Mouse (Mus musculus): ENCODE data around the gene Dbx1.

Dbx1 gene

DNA sequence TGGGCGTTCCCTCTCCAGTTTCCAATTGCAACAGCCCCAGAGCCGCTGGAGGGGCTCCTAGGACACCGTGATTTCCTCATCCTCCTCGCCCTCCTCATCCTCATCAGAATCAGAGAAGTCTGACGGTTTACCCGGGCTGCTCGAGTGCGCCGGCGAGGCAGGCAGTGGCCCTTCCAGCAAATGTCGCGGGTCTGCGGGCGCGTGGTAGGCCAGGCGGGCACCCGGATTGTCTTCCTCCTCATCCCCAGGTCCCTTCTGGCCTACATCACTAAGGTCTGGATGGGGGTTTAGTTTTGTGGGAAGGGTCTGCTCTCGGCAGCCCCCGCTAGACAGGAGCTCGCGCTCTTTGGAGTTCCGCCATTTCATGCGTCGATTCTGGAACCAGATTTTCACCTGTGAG, 4.3 kb downstream of the Dbx1 start:
- DNase-seq: no peak

DNA sequence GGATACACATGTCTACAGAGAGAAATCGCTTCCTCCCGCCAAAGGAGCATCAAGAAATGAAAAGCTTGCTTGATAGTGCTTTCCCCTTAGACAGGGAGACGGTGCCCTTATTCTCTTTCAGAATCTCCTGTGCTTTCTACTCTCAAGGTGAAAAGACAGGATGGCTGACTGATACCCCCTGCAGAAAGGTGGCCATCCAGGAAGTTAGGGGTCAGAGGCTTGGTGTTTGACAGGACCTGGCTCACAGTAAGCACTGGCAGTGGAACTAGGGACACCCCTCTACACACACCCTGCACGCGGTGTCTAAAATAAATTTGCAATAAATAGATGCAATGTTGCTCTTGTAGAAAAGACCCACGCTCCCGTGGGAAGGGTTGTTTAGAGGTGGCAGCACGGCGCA, 4.8 kb downstream of the Dbx1 start:
- DNase-seq: no peak

DNA sequence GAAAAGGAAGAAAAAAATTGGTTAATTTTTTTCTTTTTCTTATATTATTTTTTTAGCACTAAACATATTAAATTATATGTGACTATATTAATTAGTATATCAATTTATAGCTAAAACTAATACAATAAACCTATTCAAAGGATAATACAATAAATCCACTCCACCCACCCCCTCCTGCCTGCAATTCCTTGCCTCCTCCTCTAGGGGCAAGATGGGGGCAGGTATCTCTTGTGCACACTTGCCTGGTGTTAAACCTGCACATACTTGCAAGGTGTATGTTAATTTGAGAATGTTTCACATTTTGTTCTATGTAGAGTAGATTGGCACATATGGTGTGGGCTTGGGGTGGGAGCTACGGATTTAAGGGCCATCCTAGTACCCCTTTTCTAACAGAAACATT, 16.5 kb downstream of the Dbx1 start:
- DNase-seq: no peak

DNA sequence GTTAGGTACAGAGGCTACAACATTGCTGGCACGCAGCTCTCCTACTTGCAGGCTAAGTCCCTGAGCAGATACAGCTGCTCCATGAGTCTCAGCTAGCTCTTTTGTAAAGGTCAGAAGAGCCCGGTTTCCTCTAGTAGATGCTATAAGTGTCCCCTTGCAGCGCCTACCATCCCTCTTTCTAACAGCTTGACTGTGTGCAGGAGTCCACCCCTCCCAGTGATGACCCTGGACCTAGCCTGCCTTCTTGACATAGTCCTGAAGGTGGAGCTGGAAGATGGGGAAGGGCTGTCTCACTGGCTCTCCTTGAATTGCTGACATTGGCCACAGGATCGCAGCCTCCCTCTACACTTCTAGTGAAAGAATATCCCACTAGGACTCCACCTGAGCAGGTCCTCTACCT, 19.6 kb downstream of the Dbx1 start:
- no peak for DNase-seq

DNA sequence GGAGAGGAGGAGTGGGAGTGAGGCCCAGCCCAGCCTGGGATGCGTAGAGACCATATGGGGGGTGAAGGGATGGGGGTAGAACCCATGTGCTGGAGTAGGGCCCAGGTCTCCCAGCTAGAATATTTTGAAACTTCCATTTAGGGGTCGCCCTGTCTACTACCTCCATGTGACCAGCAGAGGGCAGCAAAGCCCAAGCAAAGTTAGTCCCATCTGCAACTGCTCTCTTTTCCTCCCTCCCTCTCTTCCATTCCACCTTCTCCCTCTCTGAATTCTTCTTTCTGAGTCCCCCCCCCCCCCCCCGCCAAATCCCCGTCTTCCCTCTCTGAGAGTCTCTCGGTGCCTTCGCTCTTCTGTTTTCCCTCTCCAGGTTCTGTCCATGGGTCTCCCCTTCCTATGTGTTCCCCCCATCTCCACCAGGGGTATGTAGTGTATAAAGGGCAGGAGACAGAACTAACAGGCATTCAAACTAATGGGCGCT, 20.4 kb downstream of the Dbx1 start:
- no peak for DNase-seq

DNA sequence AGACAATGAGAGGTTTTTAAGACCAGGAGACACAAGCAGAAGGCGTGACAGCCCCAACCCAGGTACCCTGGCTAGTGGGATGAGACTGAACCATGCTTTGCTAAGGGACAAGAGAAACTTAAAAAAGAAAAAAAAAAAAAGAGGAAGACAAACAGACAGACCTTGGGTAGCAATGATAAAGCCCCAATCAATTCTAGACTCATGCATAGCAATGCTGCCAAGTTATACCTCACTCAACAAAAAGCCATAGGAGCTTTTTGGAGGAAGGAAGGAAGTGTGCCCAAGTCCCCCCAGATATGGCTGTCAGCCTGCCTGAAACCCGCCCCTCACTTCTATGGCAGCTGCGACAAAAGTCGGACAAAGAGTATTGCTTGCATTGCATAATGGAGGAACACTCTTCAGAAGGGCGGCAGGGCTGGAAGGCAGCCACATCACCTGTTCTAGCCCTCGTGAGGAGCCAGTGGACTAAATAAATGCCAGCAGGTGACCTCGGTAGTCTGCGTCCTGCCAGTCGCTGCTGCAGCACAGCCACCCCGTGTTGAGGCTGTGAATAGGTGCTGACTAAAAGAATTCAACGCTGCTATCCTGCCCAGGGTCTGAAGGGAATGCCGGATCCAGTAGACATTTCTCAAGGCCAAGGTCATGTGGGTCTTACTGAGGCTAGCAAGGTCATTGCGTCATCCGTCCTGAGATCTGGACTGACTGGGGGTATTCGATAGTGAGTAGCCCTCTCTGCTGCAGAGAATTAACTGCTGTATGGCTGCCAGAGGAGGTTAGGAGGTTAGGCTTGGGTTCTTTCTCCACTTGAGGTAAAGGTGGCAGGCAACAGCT, 31.5 kb downstream of the Dbx1 start:
- DNase-seq: no peak

DNA sequence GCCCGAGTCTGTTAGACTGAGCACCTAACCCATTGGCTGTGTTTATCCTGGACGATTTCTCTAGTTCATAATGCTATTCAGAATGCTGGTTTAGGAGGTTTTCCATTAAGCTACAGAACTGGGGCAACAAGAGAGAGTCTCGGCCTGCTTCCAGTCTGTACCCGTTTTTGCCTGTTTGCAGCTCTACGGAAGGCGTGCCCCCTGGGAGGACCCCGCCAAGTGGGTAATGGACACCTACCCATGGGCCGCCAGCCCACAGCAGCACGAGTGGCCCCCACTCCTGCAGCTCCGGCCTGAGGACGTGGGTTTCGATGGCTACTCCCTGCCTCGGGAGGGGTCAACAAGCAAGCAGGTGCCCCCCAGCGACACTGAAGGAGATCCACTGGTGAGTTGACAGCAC, 32.4 kb downstream of the Dbx1 start:
- DNase-seq: no peak

DNA sequence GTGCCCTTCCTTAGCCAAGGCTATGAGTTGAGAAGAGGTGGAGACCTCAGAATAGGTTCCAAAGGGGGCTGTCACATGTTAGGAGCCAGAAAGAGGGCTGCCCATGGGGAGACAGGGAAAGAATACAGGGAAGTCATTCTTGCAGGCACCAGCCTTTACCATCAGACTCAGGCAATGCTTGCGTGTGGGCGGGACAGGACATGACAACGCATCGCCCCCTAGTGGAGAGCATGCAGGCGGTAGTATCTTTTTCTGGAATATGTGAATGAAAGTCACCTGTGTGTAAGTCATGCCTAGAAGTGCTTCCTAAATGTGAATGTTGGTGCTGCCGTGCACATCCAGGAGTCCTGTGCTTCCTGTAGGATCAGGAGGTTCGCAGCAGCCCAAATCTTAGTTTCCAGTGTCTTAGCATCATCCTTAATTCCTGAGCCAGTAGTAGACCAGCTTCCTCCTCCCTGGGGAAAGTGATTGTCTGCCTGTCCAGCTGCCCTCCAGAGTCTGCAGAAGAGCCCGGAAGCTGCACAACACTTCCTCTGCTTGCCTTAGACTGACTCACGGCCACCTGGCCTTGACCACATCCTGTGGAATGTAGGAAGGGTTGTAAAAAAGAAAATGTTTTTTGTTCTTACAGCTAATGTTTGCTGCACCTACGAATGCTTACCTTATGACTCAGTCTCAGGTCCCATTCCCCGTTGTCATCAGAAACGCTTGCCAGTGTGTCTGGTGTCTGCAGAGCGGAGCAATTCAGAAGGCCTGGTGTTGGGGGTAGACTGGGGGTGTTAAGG, 35.3 kb downstream of the Dbx1 start:
- DNase-seq: peak; percentile 62

DNA sequence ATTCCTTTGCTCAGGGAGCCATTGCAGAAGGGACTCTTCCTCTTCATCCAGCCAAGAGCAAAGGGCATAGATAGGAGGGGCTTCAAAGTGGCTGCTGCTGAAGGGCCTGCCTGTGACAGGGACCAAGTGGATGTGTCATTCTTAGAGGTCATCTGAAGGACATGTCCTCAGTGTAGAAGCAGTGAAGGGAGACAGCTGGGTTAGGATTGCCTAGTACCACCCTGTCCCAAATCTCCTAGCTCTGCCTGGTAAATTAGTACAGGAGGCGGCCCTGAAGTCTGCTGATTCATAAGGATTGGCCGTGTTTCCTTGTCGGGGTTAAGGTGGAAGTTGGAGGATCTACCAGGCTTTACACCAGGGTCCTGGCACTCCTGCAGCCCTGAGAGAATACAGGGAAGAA, 36.7 kb downstream of the Dbx1 start:
- no peak for DNase-seq

DNA sequence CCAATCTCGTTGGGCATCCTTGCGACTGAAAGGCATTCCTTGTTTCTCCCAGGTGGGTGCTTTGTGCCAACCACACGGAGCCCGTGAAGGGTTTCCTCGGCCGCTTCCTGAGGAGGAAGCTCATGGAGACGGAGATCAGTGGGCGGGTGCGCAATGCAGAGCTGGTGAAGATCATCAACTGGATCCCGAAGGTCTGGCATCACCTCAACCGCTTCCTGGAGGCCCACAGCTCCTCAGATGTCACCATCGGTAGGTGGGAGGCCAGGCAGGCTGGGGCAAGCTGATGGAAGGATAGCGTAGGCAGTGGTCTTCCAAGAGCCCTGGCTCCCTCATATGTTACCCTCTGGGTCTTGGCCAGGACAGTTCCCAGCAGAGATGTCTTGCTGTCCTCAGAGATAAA, 38.4 kb downstream of the Dbx1 start:
- DNase-seq: no peak

DNA sequence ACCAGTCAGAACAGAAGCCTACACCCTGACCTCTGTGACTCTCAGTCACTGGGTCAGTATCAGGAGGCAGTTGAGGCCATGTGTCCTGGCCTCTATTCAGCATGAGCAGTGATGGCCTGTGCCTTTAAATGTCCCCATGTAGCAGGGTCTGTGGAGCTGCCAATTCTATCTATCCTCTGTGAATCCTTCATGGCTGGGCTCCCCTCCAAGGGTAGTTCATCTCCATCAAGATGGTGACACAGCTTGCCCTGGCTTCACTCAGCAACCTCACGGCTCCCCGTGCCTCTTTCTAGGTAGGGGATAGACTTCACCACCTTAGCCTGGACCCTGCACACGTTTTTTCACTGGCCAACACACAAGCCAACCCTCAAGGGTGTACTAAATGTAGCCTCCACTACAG, 38.9 kb downstream of the Dbx1 start:
- DNase-seq: peak; percentile 40

DNA sequence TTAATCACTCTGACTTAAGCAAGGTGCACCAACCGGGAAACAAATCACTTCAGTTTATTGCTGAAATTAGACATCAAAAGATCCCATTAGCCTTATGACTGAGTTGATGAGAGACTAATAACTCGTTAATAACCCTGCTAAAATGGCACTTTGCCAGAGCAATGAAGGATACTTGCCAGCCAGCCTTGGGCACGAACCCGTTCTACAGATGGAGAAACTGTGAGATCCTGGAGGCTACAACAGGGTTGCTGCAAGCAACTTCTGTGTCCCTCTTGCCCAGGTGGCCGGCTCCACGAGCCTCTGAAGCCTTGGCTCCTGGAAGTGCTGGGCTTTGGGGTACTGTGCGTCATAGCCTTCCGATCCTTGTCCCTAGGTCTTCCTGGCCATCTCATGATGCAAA, 47.0 kb downstream of the Dbx1 start:
- DNase-seq: peak; percentile 60

DNA sequence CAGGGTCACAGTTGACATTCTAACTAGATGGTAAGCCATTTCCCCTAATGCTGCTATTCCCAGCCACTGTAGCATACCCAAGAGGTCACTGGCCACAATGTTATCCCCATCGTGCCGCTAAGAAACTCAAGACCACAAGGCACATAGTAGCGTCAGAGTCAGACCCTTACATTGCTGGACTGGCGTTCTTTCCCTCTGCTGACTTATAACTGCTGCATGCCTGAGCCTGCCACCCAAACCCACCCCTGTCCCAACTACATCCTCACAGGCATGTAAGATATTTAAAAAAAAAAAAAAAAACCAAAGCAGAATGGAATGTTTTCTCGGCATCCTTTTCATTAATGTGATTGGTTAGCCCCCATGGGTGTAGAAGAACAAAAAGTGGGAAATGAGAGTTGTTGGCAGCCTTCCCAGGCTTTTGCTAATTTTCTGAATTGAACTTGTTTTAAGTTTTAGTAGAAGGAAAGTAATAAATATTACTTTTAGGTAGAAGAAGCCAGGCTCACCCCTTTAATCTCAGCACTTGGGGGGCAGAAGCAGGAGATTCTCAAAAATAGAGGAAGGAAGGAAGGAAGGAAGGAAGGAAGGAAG, 50.0 kb downstream of the Dbx1 start:
- no peak for DNase-seq

DNA sequence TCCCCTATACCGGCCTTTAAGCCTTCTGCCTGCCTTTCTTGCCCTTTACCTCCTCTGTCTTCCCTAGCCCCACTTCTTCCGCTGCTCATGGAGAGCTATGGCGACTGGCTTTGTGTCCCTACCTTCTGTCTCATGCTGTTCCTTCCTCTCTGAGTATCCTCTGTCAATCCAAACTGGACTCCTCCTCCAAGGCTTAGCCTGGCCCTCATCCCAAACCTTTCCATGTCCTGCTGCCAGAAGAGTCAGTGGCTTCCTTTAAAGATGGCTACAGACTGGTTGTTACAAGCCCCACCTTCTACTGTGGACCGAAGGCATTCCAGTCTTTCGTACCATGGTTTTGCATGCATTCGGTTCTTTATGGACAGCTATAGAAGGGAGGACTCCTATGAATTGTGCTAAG, 53.5 kb downstream of the Dbx1 start:
- DNase-seq: no peak

DNA sequence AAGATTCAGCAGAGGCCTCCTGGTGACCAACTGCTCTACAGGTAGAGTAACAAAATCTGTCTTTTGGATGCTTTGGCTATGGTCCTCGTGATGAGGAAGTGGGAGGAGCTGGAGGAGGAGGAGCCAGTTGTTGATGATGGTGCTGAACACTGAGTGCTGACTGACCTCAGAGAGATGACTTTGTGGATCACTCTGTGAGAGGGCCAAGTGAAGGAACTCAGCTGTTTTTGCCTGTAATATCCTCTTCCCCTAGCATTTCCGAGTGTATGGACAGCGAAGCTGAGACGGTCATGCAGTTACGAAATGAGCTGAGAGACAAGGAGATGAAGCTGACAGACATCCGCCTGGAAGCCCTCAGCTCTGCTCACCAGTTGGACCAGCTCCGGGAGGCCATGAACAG, 54.1 kb downstream of the Dbx1 start:
- DNase-seq: no peak

DNA sequence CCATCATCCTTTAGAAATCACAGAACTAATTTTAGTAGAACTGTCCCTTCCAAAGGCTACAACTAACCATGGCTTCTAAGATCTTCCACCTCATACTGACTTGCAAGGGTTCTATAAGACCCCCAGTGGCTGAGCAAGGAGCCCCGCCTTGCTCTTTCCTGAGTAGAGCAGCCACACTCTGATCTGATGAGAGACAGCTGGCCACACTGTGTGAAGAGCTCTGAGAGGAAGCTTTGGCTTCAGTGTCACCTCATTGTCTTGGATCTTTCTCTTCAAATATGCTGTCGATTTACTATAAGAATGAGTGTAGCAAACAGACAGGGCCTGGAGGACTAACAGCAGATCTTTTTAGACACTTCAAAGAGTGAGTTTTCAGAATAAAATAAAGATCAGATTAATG, 54.7 kb downstream of the Dbx1 start:
- no peak for DNase-seq

Data from cerebellum, adult 9-11 months (tissue).